Mouse (Mus musculus) left cerebral cortex, postnatal 10 days (tissue): Measurements from ENCODE around the gene Anapc11. TPM values are rescaled to one million over a fixed set of nuclear protein-coding genes. Genes with fewer than 3 reads are reported as not detected.

Experiments used
- DNase-seq, 2 experiments: peaks; one replicate each; pipeline ENCODE4 v3.0.0; 2021 to 2022; ENCODE audit warnings: low spot score in 2 of 2, mixed read lengths in 1 of 2; ENCODE audit errors: extremely low spot score in 1 of 2
- intact Hi-C: fragments of 180-260 bp; cut with DNase I; formaldehyde crosslinking; loops from one replicate; pipeline ENCODE4 v1.15.1; 2025
- total RNA-seq, 2 experiments: library from RNA; stranded (reverse); gene quantifications; 2 replicates each; pipeline ENCODE4 v1.2.3; 2021

The Anapc11 gene
- total RNA-seq, 2 experiments from 2014 or later = 102 to 110 TPM

- intact Hi-C loops = no loop called here
- peak in 1 of 2 experiments; percentile 49 for DNase-seq
Observed at GRCm38 (mm10) chr11:120597240-120598235, 683 bp upstream of the Anapc11 start.

GRCm38 (mm10) chr11:120598990-120599549 is 849 bp downstream of the Anapc11 start:
- intact Hi-C loops = no loop called here

DNA sequence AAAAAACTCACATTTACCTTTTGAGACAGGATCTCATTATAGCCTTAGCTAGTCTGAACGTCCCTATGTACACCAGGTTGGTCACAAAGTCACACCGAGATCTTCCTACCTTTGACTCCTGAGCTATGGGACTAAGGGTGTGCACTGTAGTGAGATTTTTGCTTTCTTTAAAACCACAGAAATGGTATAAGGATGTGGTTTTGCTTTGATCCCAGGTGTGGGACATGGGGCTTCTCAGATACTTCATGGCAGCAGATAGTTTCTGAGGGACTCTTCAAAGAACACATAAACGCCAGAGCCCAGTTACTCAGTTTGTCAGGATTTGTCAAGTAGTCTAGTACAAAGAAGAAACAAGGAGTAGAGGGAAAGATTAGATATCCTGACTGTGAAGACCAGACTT is 2.5 kb downstream of the Anapc11 start:
- intact Hi-C loops = no loop called here
- DNase-seq = no peak

More at GRCm38 (mm10) chr11:120598990-120599549, 849 bp downstream of the Anapc11 start:
- DNase-seq = no peak

GRCm38 (mm10) chr11:120603545-120603944 is 5.3 kb downstream of the Anapc11 start:
- intact Hi-C loops = no loop called here
- no peak for DNase-seq

GRCm38 (mm10) chr11:120605667-120606066 is 7.4 kb downstream of the Anapc11 start:
- no peak for DNase-seq
- intact Hi-C loops = no loop called here

GRCm38 (mm10) chr11:120606764-120607163 is 8.5 kb downstream of the Anapc11 start:
- intact Hi-C loops = no loop called here
- no peak for DNase-seq

DNA sequence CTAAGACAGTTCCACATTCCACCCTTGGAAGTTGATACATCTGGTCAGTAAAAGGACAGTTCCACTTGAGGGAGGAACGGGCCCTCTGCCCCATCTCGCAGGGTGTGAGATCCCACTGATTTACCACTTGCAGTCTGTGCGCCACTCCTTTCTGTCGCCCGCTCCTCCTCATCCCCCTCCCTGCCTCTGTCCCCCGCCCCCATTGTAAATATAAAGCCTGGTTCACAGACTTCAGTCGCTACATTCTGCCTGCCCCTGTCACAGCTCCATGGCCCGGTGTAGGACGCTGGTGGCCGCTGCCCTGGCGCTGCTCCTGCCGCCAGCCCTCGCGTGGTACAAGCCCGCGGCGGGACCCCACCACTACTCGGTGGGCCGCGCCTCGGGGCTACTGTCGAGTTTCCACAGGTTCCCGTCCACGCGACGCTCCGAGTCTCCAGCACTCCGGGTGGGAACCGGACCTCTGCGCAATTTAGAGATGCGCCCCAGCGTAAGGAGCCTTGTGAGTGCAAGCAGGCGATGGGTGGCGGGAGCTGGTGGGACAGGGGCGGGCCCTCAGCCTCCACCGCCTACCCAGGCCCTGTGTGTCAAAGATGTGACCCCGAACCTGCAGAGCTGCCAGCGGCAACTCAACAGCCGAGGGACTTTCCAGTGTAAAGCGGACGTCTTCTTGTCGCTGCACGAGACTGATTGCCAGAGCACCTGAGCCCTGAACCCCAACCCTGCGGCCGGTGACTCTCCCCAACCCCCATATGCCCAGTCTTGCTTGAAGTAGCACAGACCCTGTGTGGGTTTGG is 10.2 kb downstream of the Anapc11 start, which contains the start of gene Npb:
TSS of gene Npb (plus strand) at position 237 of the 794 bp plus-strand sequence.
- intact Hi-C loops = no loop called here
- DNase-seq = no peak

GRCm38 (mm10) chr11:120609250-120609649 is 11.0 kb downstream of the Anapc11 start:
- intact Hi-C loops = no loop called here
- no peak for DNase-seq

DNA sequence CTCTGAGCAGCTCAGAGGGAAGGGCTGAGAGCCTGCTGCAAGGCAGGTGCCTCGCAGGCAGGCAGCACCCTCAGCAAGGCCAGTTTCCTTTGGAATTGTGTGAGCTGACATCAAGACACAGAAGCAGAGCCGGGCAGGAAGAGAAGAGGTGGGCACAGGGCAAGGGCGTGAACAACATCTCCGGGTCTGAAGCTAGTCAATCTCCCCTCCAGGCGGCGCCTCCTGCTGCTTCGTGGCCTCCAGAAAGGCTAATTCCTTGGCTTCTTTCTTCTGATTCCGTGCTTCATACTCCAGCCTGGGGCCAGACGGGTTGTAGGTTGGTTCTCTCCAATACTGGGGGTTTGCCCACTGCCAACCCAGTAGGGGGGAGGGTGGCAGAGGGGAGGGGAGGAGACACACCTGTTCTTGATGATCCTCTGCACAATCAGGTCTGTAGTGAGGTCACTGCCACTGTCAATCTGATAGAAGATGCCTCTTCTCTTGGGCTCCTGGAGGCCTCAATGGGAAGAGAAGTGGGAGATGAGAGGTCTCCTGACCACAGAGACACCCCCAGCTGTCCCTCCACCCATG is 12.3 kb downstream of the Anapc11 start:
- intact Hi-C loops = no loop called here
- no peak for DNase-seq

GRCm38 (mm10) chr11:120612763-120613162 is 14.5 kb downstream of the Anapc11 start:
- intact Hi-C loops = no loop called here
- DNase-seq = peak in 1 of 2 experiments; percentile 84

GRCm38 (mm10) chr11:120613481-120613972 is 15.3 kb downstream of the Anapc11 start:
- intact Hi-C loops = no loop called here
- no peak for DNase-seq

- intact Hi-C loops = no loop called here
- no peak for DNase-seq
Observed at GRCm38 (mm10) chr11:120613976-120614375, 15.8 kb downstream of the Anapc11 start.

- intact Hi-C loops = no loop called here
- no peak for DNase-seq
Observed at GRCm38 (mm10) chr11:120615167-120615566, 16.9 kb downstream of the Anapc11 start.

GRCm38 (mm10) chr11:120615606-120616203 is 17.5 kb downstream of the Anapc11 start:
- intact Hi-C loops = no loop called here
- DNase-seq = no peak

GRCm38 (mm10) chr11:120616617-120617294 is 18.5 kb downstream of the Anapc11 start:
- no peak for DNase-seq

DNA sequence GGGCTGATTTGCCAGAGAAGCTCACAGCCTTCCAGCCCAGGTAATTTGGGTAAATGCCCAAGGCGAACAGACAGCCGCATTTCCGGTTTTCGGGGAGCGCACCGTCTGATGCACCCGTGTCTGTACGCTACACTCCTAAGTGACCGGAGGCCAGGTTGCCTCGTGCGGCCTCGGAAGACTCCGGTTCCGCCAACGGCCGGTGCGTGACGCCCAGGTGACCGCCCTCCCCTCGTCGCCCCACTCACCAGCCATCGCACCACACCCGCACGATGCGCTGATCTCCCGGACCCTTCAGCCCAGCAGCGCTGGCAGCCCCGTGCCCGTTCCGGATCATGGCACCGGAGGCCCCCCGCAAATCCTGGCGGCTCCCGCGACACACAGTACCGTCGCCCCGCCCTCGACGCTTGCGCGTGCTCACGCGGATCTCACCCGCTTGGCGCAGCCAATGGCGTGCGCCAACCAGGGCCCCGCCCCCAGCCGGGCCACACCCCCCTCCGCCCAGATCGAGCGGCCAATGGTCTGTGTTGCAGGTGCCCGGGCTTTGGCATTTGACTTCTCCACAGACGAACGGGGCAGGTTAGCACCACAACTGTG is 19.4 kb downstream of the Anapc11 start, which contains the start of gene Pcyt2:
TSS of gene Pcyt2 (minus strand) at position 418 of the 594 bp plus-strand sequence.
- peak; percentile 87 to 95 for DNase-seq
- intact Hi-C loops = no loop called here

More at GRCm38 (mm10) chr11:120616617-120617294, 18.5 kb downstream of the Anapc11 start:
- intact Hi-C loops = no loop called here
